Mouse (Mus musculus): ENCODE measurements around the gene Slc17a3. TPM values are rescaled to one million over a fixed set of nuclear protein-coding genes. Genes with fewer than 3 reads are reported as not detected.

Slc17a3 gene
- polyA plus RNA-seq, 1 experiment from 2014 or later, result 6.5 TPM

Other genes starting within 250 kb of the Slc17a3 start
- gene Hist1h2be, start 218.3 kb upstream of the Slc17a3 start, polyA plus RNA-seq (2015; fragmentation: Nextera tagmentation; extraction: Ambion mirVana), result 1.8 and 1.9 TPM in 2 replicates
- gene Hist1h1e, start 216.9 kb upstream of the Slc17a3 start, polyA plus RNA-seq (2015; fragmentation: Nextera tagmentation; extraction: Ambion mirVana), result 24.7 and 26.6 TPM in 2 replicates
- gene Hist1h2ac, start 155.5 kb upstream of the Slc17a3 start, polyA plus RNA-seq (2015; fragmentation: Nextera tagmentation; extraction: Ambion mirVana), result 1.2 and 1.4 TPM in 2 replicates
- gene Hist1h2bc, start 155.2 kb upstream of the Slc17a3 start, polyA plus RNA-seq (2015; fragmentation: Nextera tagmentation; extraction: Ambion mirVana), result 136 and 151 TPM in 2 replicates
- gene Hist1h1t, start 143.6 kb upstream of the Slc17a3 start, polyA plus RNA-seq (2015; fragmentation: Nextera tagmentation; extraction: Ambion mirVana), result 0.17 TPM in 1 of 2 replicates, not detected in the other
- 7.3 and 8.8 TPM in 2 replicates for gene Hist1h4c, start 141.0 kb upstream of the Slc17a3 start, polyA plus RNA-seq (2015; fragmentation: Nextera tagmentation; extraction: Ambion mirVana)
- gene Hfe, start 128.6 kb upstream of the Slc17a3 start, polyA plus RNA-seq (2015; fragmentation: Nextera tagmentation; extraction: Ambion mirVana), result 13.6 and 16.4 TPM in 2 replicates
- 81.0 and 85.5 TPM in 2 replicates for gene Hist1h1c, start 100.6 kb upstream of the Slc17a3 start, polyA plus RNA-seq (2015; fragmentation: Nextera tagmentation; extraction: Ambion mirVana)
- gene Hist1h3c, start 93.8 kb upstream of the Slc17a3 start, polyA plus RNA-seq (2015; fragmentation: Nextera tagmentation; extraction: Ambion mirVana), result 6.4 and 7.3 TPM in 2 replicates
- 5.6 and 5.7 TPM in 2 replicates for gene Hist1h2bb, start 92.7 kb upstream of the Slc17a3 start, polyA plus RNA-seq (2015; fragmentation: Nextera tagmentation; extraction: Ambion mirVana)
- gene Hist1h2ab, start 88.3 kb upstream of the Slc17a3 start, polyA plus RNA-seq (2015; fragmentation: Nextera tagmentation; extraction: Ambion mirVana), result 60.0 and 64.5 TPM in 2 replicates
- 13.6 and 15.4 TPM in 2 replicates for gene Hist1h3b, start 87.2 kb upstream of the Slc17a3 start, polyA plus RNA-seq (2015; fragmentation: Nextera tagmentation; extraction: Ambion mirVana)
- 2.7 and 4.1 TPM in 2 replicates for gene Hist1h4b, start 82.4 kb upstream of the Slc17a3 start, polyA plus RNA-seq (2015; fragmentation: Nextera tagmentation; extraction: Ambion mirVana)
- 0.40 TPM in 1 of 2 replicates, not detected in the other for gene Hist1h4a, start 78.2 kb upstream of the Slc17a3 start, polyA plus RNA-seq (2015; fragmentation: Nextera tagmentation; extraction: Ambion mirVana)
- 6.4 and 7.6 TPM in 2 replicates for gene Hist1h3a, start 77.0 kb upstream of the Slc17a3 start, polyA plus RNA-seq (2015; fragmentation: Nextera tagmentation; extraction: Ambion mirVana)
- gene Hist1h1a, start 75.8 kb upstream of the Slc17a3 start, polyA plus RNA-seq (2015; fragmentation: Nextera tagmentation; extraction: Ambion mirVana), result 3.5 and 4.3 TPM in 2 replicates
- not detected in 2 replicates for gene Trim38, start 69.5 kb upstream of the Slc17a3 start, polyA plus RNA-seq (2015; fragmentation: Nextera tagmentation; extraction: Ambion mirVana)
- 1.5 and 1.8 TPM in 2 replicates for gene Slc17a2, start 32.4 kb upstream of the Slc17a3 start, polyA plus RNA-seq (2015; fragmentation: Nextera tagmentation; extraction: Ambion mirVana)
- 0.32 and 0.59 TPM in 2 replicates for gene Slc17a1, start 28.3 kb downstream of the Slc17a3 start, polyA plus RNA-seq (2015; fragmentation: Nextera tagmentation; extraction: Ambion mirVana)
- 0.09 and 0.24 TPM in 2 replicates for gene Slc17a4, start 75.6 kb downstream of the Slc17a3 start, polyA plus RNA-seq (2015; fragmentation: Nextera tagmentation; extraction: Ambion mirVana)
- gene Hist1h2ba, start 94.7 kb downstream of the Slc17a3 start, polyA plus RNA-seq (2015; fragmentation: Nextera tagmentation; extraction: Ambion mirVana), result not detected in 2 replicates
- not detected in 2 replicates for gene Hist1h2aa, start 95.0 kb downstream of the Slc17a3 start, polyA plus RNA-seq (2015; fragmentation: Nextera tagmentation; extraction: Ambion mirVana)
- gene Scgn, start 151.8 kb downstream of the Slc17a3 start, polyA plus RNA-seq (2015; fragmentation: Nextera tagmentation; extraction: Ambion mirVana), result not detected in 2 replicates

All from liver, embryonic 15.5 days (tissue).